Mouse (Mus musculus): Measurements from ENCODE around the gene Map2k2. TPM values are rescaled to one million over a fixed set of nuclear protein-coding genes. Genes with fewer than 3 reads are reported as not detected.
A peak's percentile ranks its signal among the peaks of the same experiment; 100 is the strongest.

Map2k2 gene
- total RNA-seq (2012; rRNA removed), result 147 and 152 TPM in 2 replicates
- polyA plus RNA-seq (2012; ENCODE audit: insufficient read depth in 1 of 2, insufficient read length in 2 of 2, low read depth in 1 of 2, low replicate concordance in 2 of 2, missing spikeins in 1 of 2), result 100 to 1,000 TPM in 1 of 2 experiments, not detected in 1; 212 TPM

DNA sequence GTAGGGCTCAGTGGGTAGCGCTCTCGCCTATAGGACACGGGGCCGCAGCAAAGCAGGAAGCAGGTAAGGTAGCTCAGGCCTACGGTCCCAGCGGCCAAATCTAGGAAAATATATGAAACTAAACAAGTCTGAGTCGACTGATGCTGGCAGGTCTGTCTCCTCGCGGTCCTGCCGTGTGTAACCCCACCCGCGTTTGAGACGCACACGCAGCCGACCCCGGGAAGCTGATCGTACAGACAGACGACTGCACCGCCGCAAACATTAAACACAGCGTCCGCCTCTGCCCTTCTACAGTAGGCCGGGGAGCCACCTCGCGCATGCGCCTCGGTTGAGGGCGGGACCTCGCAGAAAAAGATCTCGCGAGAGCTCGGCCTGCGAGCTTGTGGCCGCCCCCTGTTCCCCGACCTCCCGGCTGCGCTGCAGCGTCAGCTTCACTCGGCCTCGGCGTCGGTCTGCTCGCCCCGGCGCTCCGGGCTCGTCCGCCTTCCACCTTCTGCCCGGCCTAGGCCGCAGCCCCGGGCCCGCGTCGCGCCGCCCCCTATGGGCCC, at the start of gene Map2k2:
Gene Map2k2 (plus strand): TSS at position 351 of the 548 bp plus-strand sequence.
- DNase-seq (ENCODE audit: low read depth, low spot score), result peak; percentile 98
- TF ChIP-seq ZNF384 (IDR thresholded peaks at IDR 0.05; ENCODE audit: low read depth, low read length), result no peak
- TF ChIP-seq MEF2A (IDR thresholded peaks at IDR 0.05; ENCODE audit: extremely low read depth, insufficient replicate concordance, low read depth, low read length, poor library complexity, severe bottlenecking), result no peak
- TF ChIP-seq POLR2A (IDR thresholded peaks at IDR 0.05; ENCODE audit: control insufficient read depth in 1 of 2, insufficient read depth in 1 of 2, low read depth in 1 of 2, low read length in 2 of 2, poor library complexity in 1 of 2), result peak; percentile 98 to 100
- TF ChIP-seq ETS1 (IDR thresholded peaks at IDR 0.05; ENCODE audit: low read depth, low read length), result peak; percentile 44; the same call in 1 of the 2 replicates
- peak; percentile 67; the same call in 1 of the 2 replicates for TF ChIP-seq MYC (IDR thresholded peaks at IDR 0.05; ENCODE audit: low read depth, low read length)
- peak; percentile 97 for TF ChIP-seq NRF1 (IDR thresholded peaks at IDR 0.05; ENCODE audit: insufficient read depth, low read depth, low read length, poor library complexity, severe bottlenecking)
- TF ChIP-seq POLR2AphosphoS5 (IDR thresholded peaks at IDR 0.05; ENCODE audit: borderline replicate concordance, low read depth, low read length), result peak; percentile 89; the same call in 1 of the 2 replicates
- no peak for TF ChIP-seq RCOR1 (IDR thresholded peaks at IDR 0.05; ENCODE audit: low read depth, low read length)
- TF ChIP-seq ZMIZ1 (IDR thresholded peaks at IDR 0.05; ENCODE audit: low read depth, low read length), result peak; percentile 94; the same call in 1 of the 2 replicates
- TF ChIP-seq MYB (IDR thresholded peaks at IDR 0.05; ENCODE audit: low read depth, low read length), result no peak
- peak; percentile 92 for TF ChIP-seq TBP (IDR thresholded peaks at IDR 0.05; ENCODE audit: low read depth, low read length)
- TF ChIP-seq CHD2 (IDR thresholded peaks at IDR 0.05; ENCODE audit: low read length), result peak; percentile 90
- peak; percentile 62; the same call in 1 of the 2 replicates for TF ChIP-seq TCF12 (IDR thresholded peaks at IDR 0.05; ENCODE audit: low read depth, low read length)
- no peak for TF ChIP-seq SMC3 (IDR thresholded peaks at IDR 0.05; ENCODE audit: low read depth, low read length)
- no peak for TF ChIP-seq CHD1 (IDR thresholded peaks at IDR 0.05; ENCODE audit: low read depth, low read length)
- peak; percentile 79 for TF ChIP-seq ELF1 (IDR thresholded peaks at IDR 0.05; ENCODE audit: low read depth, low read length)
- no peak for TF ChIP-seq JUND (IDR thresholded peaks at IDR 0.05; ENCODE audit: low read depth, low read length)
- peak; percentile 80 for TF ChIP-seq SIN3A (IDR thresholded peaks at IDR 0.05; ENCODE audit: low read length)
- no peak for TF ChIP-seq EP300 (IDR thresholded peaks at IDR 0.05; ENCODE audit: low read depth in 1 of 2, low read length in 2 of 2)
- peak; percentile 86 for TF ChIP-seq HCFC1 (IDR thresholded peaks at IDR 0.05; ENCODE audit: low read depth, low read length)
- TF ChIP-seq ZC3H11A (IDR thresholded peaks at IDR 0.05; ENCODE audit: low read depth, low read length), result no peak
- no peak for TF ChIP-seq E2F4 (IDR thresholded peaks at IDR 0.05; ENCODE audit: borderline replicate concordance, low read depth, low read length)
- no peak for TF ChIP-seq UBTF (IDR thresholded peaks at IDR 0.05; ENCODE audit: borderline replicate concordance, insufficient read depth, low read depth, low read length)
- TF ChIP-seq USF2 (IDR thresholded peaks at IDR 0.05; ENCODE audit: borderline replicate concordance in 1 of 2, insufficient read depth in 1 of 2, low read depth in 1 of 2, low read length in 2 of 2), result no peak
- TF ChIP-seq NELFE (IDR thresholded peaks at IDR 0.05; ENCODE audit: low read depth, low read length), result peak; percentile 99
- no peak for TF ChIP-seq MAZ (IDR thresholded peaks at IDR 0.05; ENCODE audit: low read depth, low read length)
- TF ChIP-seq KAT2A (conservative IDR thresholded peaks at IDR 0.05; ENCODE audit: low read depth, low read length), result no peak; the same call in 1 of the 2 replicates
- TF ChIP-seq ZKSCAN1 (IDR thresholded peaks at IDR 0.05; ENCODE audit: low read depth, low read length), result no peak
- peak; percentile 98 for TF ChIP-seq POLR2AphosphoS2 (IDR thresholded peaks at IDR 0.05; ENCODE audit: low read length)
- TF ChIP-seq CTCF (IDR thresholded peaks at IDR 0.05 in 2 of 3, conservative IDR thresholded peaks at IDR 0.05 in 1 of 3; ENCODE audit: control insufficient read depth in 1 of 3, insufficient read depth in 1 of 3, low read depth in 2 of 3, low read length in 3 of 3, poor library complexity in 1 of 3, severe bottlenecking in 1 of 3), result no peak
- H3K4me3 ChIP-seq (ENCODE audit: control insufficient read depth in 1 of 2, insufficient read depth in 1 of 2, low read depth in 2 of 2, low read length in 2 of 2), result peak within 1 kb of the TSS; percentile 81 to 88
- H3K36me3 ChIP-seq (ENCODE audit: control insufficient read depth in 1 of 2, insufficient read depth in 2 of 2, low read length in 2 of 2), result peaks cover 0 to 8% of the 10 kb centered on the region in 2 experiments; a peak in 1 of 4 replicates
- peaks cover 21% of the 10 kb centered on the region for H3K79me2 ChIP-seq (ENCODE audit: control insufficient read depth, insufficient read depth, low read length, poor library complexity)
- H3K9me3 ChIP-seq (replicated peaks; ENCODE audit: insufficient read depth, low read length), result no peaks in the 10 kb centered on the region
- H3K4me1 ChIP-seq (ENCODE audit: control insufficient read depth in 1 of 2, insufficient read depth in 2 of 2, low read length in 2 of 2), result peaks cover 0 to 11% of the 10 kb centered on the region in 2 experiments; a peak in 2 of 4 replicates
- H3K9ac ChIP-seq (ENCODE audit: control insufficient read depth, low read depth, low read length, poor library complexity, severe bottlenecking), result peak within 1 kb of the TSS; percentile 95
- H3K27me3 ChIP-seq (ENCODE audit: control insufficient read depth in 1 of 2, insufficient read depth in 2 of 2, low read length in 2 of 2), result no peaks in the 10 kb centered on the region
- peak within 1 kb of the TSS; percentile 92 for H3K27ac ChIP-seq (ENCODE audit: control insufficient read depth, low read depth, low read length)

All from MEL (cell line).